Mouse (Mus musculus): ENCODE measurements around the gene Adprhl2. TPM values are rescaled to one million over a fixed set of nuclear protein-coding genes. Genes with fewer than 3 reads are reported as not detected.

Gene Adprhl2
- polyA plus RNA-seq (2014; fragmentation: Illumina TruSeq; extraction: RNeasy Lipid Tissue Mini Kit (QIAGEN cat#74804); ENCODE audit: low read depth, low replicate concordance) = not detected

GRCm38 (mm10) chr4:126321111-126321853 is at the start of gene Adprhl2:
TSS of gene Adprhl2 (minus strand) at chr4:126321703.

GRCm38 (mm10) chr4:126325281-126325861 is 3.9 kb upstream of the Adprhl2 start, which contains the start of gene Tekt2:
TSS of gene Tekt2 (minus strand) at chr4:126325688.

GRCm38 (mm10) chr4:126286492-126286891 is 35.0 kb downstream of the Adprhl2 start, which contains the start of gene Col8a2:
TSS of gene Col8a2 (plus strand) at chr4:126286793.

Other genes starting within 250 kb of the Adprhl2 start
- gene Lsm10, start 225.1 kb downstream of the Adprhl2 start, polyA plus RNA-seq (2014; fragmentation: Illumina TruSeq; extraction: RNeasy Lipid Tissue Mini Kit (QIAGEN cat#74804); ENCODE audit: low read depth, low replicate concordance) = 0.63 TPM
- gene Stk40, start 217.7 kb downstream of the Adprhl2 start, polyA plus RNA-seq (2014; fragmentation: Illumina TruSeq; extraction: RNeasy Lipid Tissue Mini Kit (QIAGEN cat#74804); ENCODE audit: low read depth, low replicate concordance) = 3.5 TPM
- gene Eva1b, start 174.0 kb downstream of the Adprhl2 start, polyA plus RNA-seq (2014; fragmentation: Illumina TruSeq; extraction: RNeasy Lipid Tissue Mini Kit (QIAGEN cat#74804); ENCODE audit: low read depth, low replicate concordance) = not detected
- gene Sh3d21, start 158.2 kb downstream of the Adprhl2 start, polyA plus RNA-seq (2014; fragmentation: Illumina TruSeq; extraction: RNeasy Lipid Tissue Mini Kit (QIAGEN cat#74804); ENCODE audit: low read depth, low replicate concordance) = 14.5 TPM
- 300 TPM for gene Thrap3, start 118.9 kb downstream of the Adprhl2 start, polyA plus RNA-seq (2014; fragmentation: Illumina TruSeq; extraction: RNeasy Lipid Tissue Mini Kit (QIAGEN cat#74804); ENCODE audit: low read depth, low replicate concordance)
- 2.3 TPM for gene Map7d1, start 65.4 kb downstream of the Adprhl2 start, polyA plus RNA-seq (2014; fragmentation: Illumina TruSeq; extraction: RNeasy Lipid Tissue Mini Kit (QIAGEN cat#74804); ENCODE audit: low read depth, low replicate concordance)
- gene Trappc3, start 59.4 kb downstream of the Adprhl2 start, polyA plus RNA-seq (2014; fragmentation: Illumina TruSeq; extraction: RNeasy Lipid Tissue Mini Kit (QIAGEN cat#74804); ENCODE audit: low read depth, low replicate concordance) = 27.4 TPM
- 0.85 TPM for gene Col8a2, start 34.9 kb downstream of the Adprhl2 start, polyA plus RNA-seq (2014; fragmentation: Illumina TruSeq; extraction: RNeasy Lipid Tissue Mini Kit (QIAGEN cat#74804); ENCODE audit: low read depth, low replicate concordance)
- not detected for gene Tekt2, start 4.0 kb upstream of the Adprhl2 start, polyA plus RNA-seq (2014; fragmentation: Illumina TruSeq; extraction: RNeasy Lipid Tissue Mini Kit (QIAGEN cat#74804); ENCODE audit: low read depth, low replicate concordance)
- 13.6 TPM for gene Ago3, start 107.9 kb upstream of the Adprhl2 start, polyA plus RNA-seq (2014; fragmentation: Illumina TruSeq; extraction: RNeasy Lipid Tissue Mini Kit (QIAGEN cat#74804); ENCODE audit: low read depth, low replicate concordance)
- gene Ago1, start 146.9 kb upstream of the Adprhl2 start, polyA plus RNA-seq (2014; fragmentation: Illumina TruSeq; extraction: RNeasy Lipid Tissue Mini Kit (QIAGEN cat#74804); ENCODE audit: low read depth, low replicate concordance) = 17.8 TPM
- 10.7 TPM for gene Ago4, start 211.8 kb upstream of the Adprhl2 start, polyA plus RNA-seq (2014; fragmentation: Illumina TruSeq; extraction: RNeasy Lipid Tissue Mini Kit (QIAGEN cat#74804); ENCODE audit: low read depth, low replicate concordance)
- gene Clspn, start 235.2 kb upstream of the Adprhl2 start, polyA plus RNA-seq (2014; fragmentation: Illumina TruSeq; extraction: RNeasy Lipid Tissue Mini Kit (QIAGEN cat#74804); ENCODE audit: low read depth, low replicate concordance) = 5.1 TPM